7 mouse cellular contexts compared by ENCODE assay signal in the genomic region with DNA sequence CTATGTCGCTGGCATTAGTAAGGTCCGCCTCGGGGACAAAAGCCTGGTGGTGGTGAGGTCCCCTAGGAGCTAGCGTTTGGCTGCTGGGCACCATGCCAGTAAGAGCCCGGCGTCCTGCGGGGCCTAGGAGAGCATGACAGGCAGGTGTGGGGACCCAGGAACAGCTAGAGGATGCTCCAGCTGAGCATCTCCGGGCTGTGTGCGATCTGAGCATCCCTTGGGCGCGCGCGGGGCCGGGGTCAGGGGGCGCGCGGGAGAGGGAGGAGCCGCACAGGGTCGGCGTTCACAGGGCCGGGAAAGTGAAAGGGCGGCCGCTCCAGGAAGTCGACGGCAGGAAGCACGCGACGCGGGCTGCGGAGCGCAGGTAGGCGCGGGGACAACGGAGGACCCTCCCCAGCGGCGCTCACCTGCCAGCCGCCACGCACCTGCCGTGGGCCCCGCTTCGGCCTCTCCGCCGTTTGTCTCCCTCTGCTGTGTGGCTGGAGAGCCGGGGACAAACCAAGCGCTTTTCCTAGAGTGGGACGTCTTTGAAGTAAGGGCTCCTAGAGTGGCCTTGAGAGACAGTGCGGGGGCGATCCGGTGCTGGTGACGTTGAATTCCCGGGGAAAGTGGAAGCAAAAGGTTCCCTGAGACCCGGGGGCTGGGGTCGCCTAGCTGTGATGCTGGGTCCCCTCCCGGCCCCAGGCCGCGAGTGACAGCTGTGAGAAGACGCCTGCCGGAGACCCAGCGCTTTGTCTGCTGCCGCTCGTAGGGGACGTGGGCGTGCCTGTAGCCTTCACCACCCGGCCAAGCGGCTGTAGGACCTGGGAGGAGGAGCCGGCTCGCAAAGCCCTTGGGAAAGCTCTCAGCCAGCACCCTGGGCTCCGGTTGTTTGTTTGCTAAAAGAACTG. TPM values are rescaled to one million over a fixed set of nuclear protein-coding genes. Genes with fewer than 3 reads are reported as not detected.
A peak's percentile ranks its signal among the peaks of the same experiment; 100 is the strongest.
DNase-seq lines count a peak whose midpoint lies in the region; ATAC-seq and TF ChIP-seq lines count a peak whose summit lies in the region.

No protein-coding gene starts in this region.

- no peaks in the 10 kb centered on the region for H3K9me3 ChIP-seq in embryonic facial prominence, embryonic 11.5 days (replicated peaks; ENCODE audit: control insufficient read depth, low read length)
- H3K9me3 ChIP-seq in limb, embryonic 14.5 days (ENCODE audit: control insufficient read depth, low read length), result no peaks in the 10 kb centered on the region
- H3K9me3 ChIP-seq in midbrain, embryonic 14.5 days (ENCODE audit: control insufficient read depth, low read length), result no peaks in the 10 kb centered on the region

- peak; percentile 40 for TF ChIP-seq CTCF in heart, adult 2 months (IDR thresholded peaks at IDR 0.05)

- H3K4me1 ChIP-seq in embryonic facial prominence, embryonic 11.5 days (ENCODE audit: control insufficient read depth, insufficient read depth, low read length), result no peaks in the 10 kb centered on the region
- H3K4me1 ChIP-seq in heart, adult 2 months (ENCODE audit: control insufficient read depth, insufficient read depth, low read length), result no peaks in the 10 kb centered on the region
- peaks cover 17% of the 10 kb centered on the region for H3K4me1 ChIP-seq in limb, embryonic 14.5 days (ENCODE audit: control insufficient read depth, insufficient read depth, low read length)
- H3K4me1 ChIP-seq in midbrain, embryonic 14.5 days (ENCODE audit: control insufficient read depth, insufficient read depth, low read length), result peaks cover 15% of the 10 kb centered on the region

- peak overlapping the region; percentile 50 for H3K4me3 ChIP-seq in embryonic facial prominence, embryonic 11.5 days (ENCODE audit: low read depth, low read length)
- peak overlapping the region; percentile 62 for H3K4me3 ChIP-seq in heart, adult 2 months
- peak overlapping the region; percentile 47 for H3K4me3 ChIP-seq in limb, embryonic 14.5 days (replicated peaks; ENCODE audit: low read length)
- H3K4me3 ChIP-seq in midbrain, embryonic 14.5 days (replicated peaks; ENCODE audit: low read depth, low read length), result peak overlapping the region; percentile 61

- H3K9ac ChIP-seq in embryonic facial prominence, embryonic 11.5 days (replicated peaks; ENCODE audit: low read length), result peak overlapping the region; percentile 67
- peak overlapping the region; percentile 77 for H3K9ac ChIP-seq in heart, adult 2 months (ENCODE audit: low read depth, low read length)
- peak overlapping the region; percentile 45 for H3K9ac ChIP-seq in limb, embryonic 14.5 days (ENCODE audit: low read depth, low read length, severe bottlenecking)
- H3K9ac ChIP-seq in midbrain, embryonic 14.5 days (replicated peaks; ENCODE audit: low read length), result peak overlapping the region; percentile 79

- no peaks in the 10 kb centered on the region for H3K36me3 ChIP-seq in embryonic facial prominence, embryonic 11.5 days (replicated peaks; ENCODE audit: control insufficient read depth, insufficient read depth, low read depth, low read length)
- H3K36me3 ChIP-seq in heart, adult 2 months (ENCODE audit: control insufficient read depth, insufficient read depth, low read length), result no peaks in the 10 kb centered on the region
- no peaks in the 10 kb centered on the region for H3K36me3 ChIP-seq in limb, embryonic 14.5 days (ENCODE audit: control insufficient read depth, insufficient read depth, low read length)
- no peaks in the 10 kb centered on the region for H3K36me3 ChIP-seq in midbrain, embryonic 14.5 days (ENCODE audit: control insufficient read depth, insufficient read depth, low read length)

- WGBS in embryonic facial prominence, embryonic 11.5 days, result 1% methylated on average over 66 of the region's 68 CpGs
- 1% methylated on average over 67 of the region's 68 CpGs for WGBS in heart, adult 2 months
- under 1% methylated on average over 44 of the region's 68 CpGs for WGBS in limb, embryonic 14.5 days
- under 1% methylated on average over 64 of the region's 68 CpGs for WGBS in midbrain, embryonic 14.5 days

- intact Hi-C loops in heart, adult 2 months (cut with DNase I), result loop anchor here (2.0 kb wide), 2 partner anchors 15 to 41 kb away; no protein-coding TSS in a partner anchor

- no peak for TF ChIP-seq EP300 in heart, adult 2 months (IDR thresholded peaks at IDR 0.05; ENCODE audit: insufficient read depth, low read depth, low read length)

- H3K4me2 ChIP-seq in embryonic facial prominence, embryonic 11.5 days (ENCODE audit: low read depth, low read length), result peak overlapping the region; percentile 96
- H3K4me2 ChIP-seq in limb, embryonic 14.5 days (replicated peaks; ENCODE audit: low read depth, low read length, severe bottlenecking), result peak overlapping the region; percentile 97
- H3K4me2 ChIP-seq in midbrain, embryonic 14.5 days (ENCODE audit: low read length), result peak overlapping the region; percentile 94

- ATAC-seq in embryonic facial prominence, embryonic 11.5 days (replicated peaks; ENCODE audit: insufficient number of reproducible peaks, low FRiP score, low TSS enrichment, low read depth), result peak; percentile 74
- ATAC-seq in limb, embryonic 14.5 days (ENCODE audit: low FRiP score, low read depth), result no peak
- ATAC-seq in midbrain, embryonic 14.5 days (ENCODE audit: low FRiP score, low TSS enrichment), result peak; percentile 74

- H3K27ac ChIP-seq in embryonic facial prominence, embryonic 11.5 days (replicated peaks; ENCODE audit: low read depth, low read length), result 0 out of 2 replicates have a peak overlapping the region, but pooled peaks have one; percentile 28
- H3K27ac ChIP-seq in heart, adult 2 months, result peak overlapping the region; percentile 53
- no peak overlapping the region for H3K27ac ChIP-seq in limb, embryonic 14.5 days (replicated peaks; ENCODE audit: low read depth, low read length)
- H3K27ac ChIP-seq in midbrain, embryonic 14.5 days (replicated peaks; ENCODE audit: low read depth, low read length), result peak overlapping the region; percentile 82

- peaks cover 14% of the 10 kb centered on the region for H3K27me3 ChIP-seq in embryonic facial prominence, embryonic 11.5 days (ENCODE audit: control insufficient read depth, insufficient read depth, low read length)
- no peaks in the 10 kb centered on the region for H3K27me3 ChIP-seq in heart, adult 2 months (ENCODE audit: control insufficient read depth, insufficient read depth, low read length)
- H3K27me3 ChIP-seq in limb, embryonic 14.5 days (ENCODE audit: control insufficient read depth, insufficient read depth, low read length), result peaks cover 27% of the 10 kb centered on the region
- no peaks in the 10 kb centered on the region; the same call in 1 of the 2 replicates for H3K27me3 ChIP-seq in midbrain, embryonic 14.5 days (ENCODE audit: control insufficient read depth, insufficient read depth, low read length)

- H3K79me2 ChIP-seq in heart, adult 2 months (replicated peaks; ENCODE audit: control insufficient read depth, insufficient read depth, low read length), result no peaks in the 10 kb centered on the region; the same call in 1 of the 2 replicates

- DNase-seq in adrenal gland, postnatal 25 days, result peak; percentile 91
- peak; percentile 66 for DNase-seq in embryonic facial prominence, embryonic 11.5 days (ENCODE audit: low spot score)
- peak; percentile 85 to 89 for DNase-seq in heart, adult 2 months
- DNase-seq in kidney, adult 18-20 months, result peak; percentile 83
- DNase-seq in limb, embryonic 14.5 days (ENCODE audit: low spot score), result peak; percentile 24
- DNase-seq in midbrain, embryonic 14.5 days, result peak; percentile 83
- DNase-seq in spleen, adult 18-20 months, result peak; percentile 68 to 82

- TF ChIP-seq POLR2A in heart, adult 2 months (IDR thresholded peaks at IDR 0.05; ENCODE audit: insufficient read depth, low read depth, low read length), result 0 out of 2 replicates have a peak, but pooled peaks have one; percentile 15
- TF ChIP-seq POLR2A in limb, embryonic 14.5 days (IDR thresholded peaks at IDR 0.05; ENCODE audit: borderline replicate concordance, extremely low read depth, insufficient read depth, insufficient read length), result no peak

RNA-seq across cellular contexts. Expression of gene Slc37a1, which starts 9.5 kb away (rescaled TPM):
- total RNA-seq in adrenal gland, postnatal 25 days (2021), result 15.5 and 16.3 TPM in 2 replicates
- 1.8 and 2.4 TPM in 2 replicates for polyA plus RNA-seq in embryonic facial prominence, embryonic 11.5 days (2014; fragmentation: Nextera tagmentation; extraction: Ambion mirVana)
- 1 to 10 TPM; 7.3 to 9.1 TPM for total RNA-seq in heart, adult 2 months (2021)
- polyA plus RNA-seq in heart, adult 2 months (2012; rRNA removed), result 18.7 and 19.7 TPM in 2 replicates
- 1.8 and 2.4 TPM in 2 replicates for polyA plus RNA-seq in limb, embryonic 14.5 days (2012; rRNA removed)
- 1.5 and 1.6 TPM in 2 replicates for polyA plus RNA-seq in limb, embryonic 14.5 days (2014; fragmentation: Nextera tagmentation; extraction: Ambion mirVana)
- polyA plus RNA-seq in midbrain, embryonic 14.5 days (2014; fragmentation: Nextera tagmentation; extraction: Ambion mirVana), result 12.0 and 12.8 TPM in 2 replicates

RNA-seq across cellular contexts. Expression of gene Rsph1, which starts 19.0 kb away (rescaled TPM):
- 4.3 and 6.4 TPM in 2 replicates for total RNA-seq in adrenal gland, postnatal 25 days (2021)
- polyA plus RNA-seq in embryonic facial prominence, embryonic 11.5 days (2014; fragmentation: Nextera tagmentation; extraction: Ambion mirVana), result 0.66 and 0.76 TPM in 2 replicates
- total RNA-seq in heart, adult 2 months (2021), result 1 to 10 TPM in 1 of 2 experiments, under 1 TPM in 1; 0.81 to 1.2 TPM
- 0.32 and 1.2 TPM in 2 replicates for polyA plus RNA-seq in heart, adult 2 months (2012; rRNA removed)
- polyA plus RNA-seq in limb, embryonic 14.5 days (2012; rRNA removed), result 0.13 and 0.33 TPM in 2 replicates
- 0.18 and 0.51 TPM in 2 replicates for polyA plus RNA-seq in limb, embryonic 14.5 days (2014; fragmentation: Nextera tagmentation; extraction: Ambion mirVana)
- polyA plus RNA-seq in midbrain, embryonic 14.5 days (2014; fragmentation: Nextera tagmentation; extraction: Ambion mirVana), result 1.5 and 2.0 TPM in 2 replicates

Comparison
In these comparisons a context has a peak if more than half of its experiments do, and no peak if none do; other contexts are left out.
1. DNase-seq: peak in every context shown above with its lines; median percentile 91 in adrenal gland, postnatal 25 days; 87 in heart, adult 2 months; 83 in kidney, adult 18-20 months; 83 in midbrain, embryonic 14.5 days; 75 in spleen, adult 18-20 months; 66 in embryonic facial prominence, embryonic 11.5 days; 24 in limb, embryonic 14.5 days.